Mouse (Mus musculus) cerebellum, adult 2 months (tissue): Measurements from ENCODE around the gene Pik3cd.
"Not testable (repeated sequence)": the region's sequence is repeated elsewhere in the genome, so short reads cannot be mapped to it uniquely, and the experiment has no call there.

Experiments
- CTCF ChIP-seq: fragments of 200-500 bp; IDR thresholded peaks from 2 replicates; pipeline ENCODE4 v1.5.1; 2011; ENCODE audit warnings: low read depth, mild to moderate bottlenecking, control low read depth, low read length, moderate library complexity, borderline replicate concordance; ENCODE audit not compliant: insufficient read depth
- POLR2A ChIP-seq: fragments of 200-500 bp; IDR thresholded peaks from 2 replicates; pipeline ENCODE4 v1.6.1; 2011; ENCODE audit warnings: low read length, control low read depth, borderline replicate concordance; ENCODE audit not compliant: insufficient read depth

GRCm38 (mm10) chr4:149749663-149750015 is 47.3 kb upstream of the Pik3cd start:
- not testable (repeated sequence) for TF ChIP-seq POLR2A, CTCF
